Mouse (Mus musculus) kidney, adult 2 months (tissue): ENCODE results near the gene Ryr3.

ENCODE experiments used
- CTCF ChIP-seq: fragments of 200-500 bp; conservative IDR thresholded peaks from 2 replicates; pipeline ENCODE4 v1.5.1; 2011; ENCODE audit warnings: low read depth, mild to moderate bottlenecking, control low read depth, low read length, moderate library complexity, mixed read lengths; ENCODE audit not compliant: insufficient read depth, insufficient read length
- POLR2A ChIP-seq: fragments of 200-500 bp; IDR thresholded peaks from one replicate; pipeline ENCODE4 v1.6.1; 2011; ENCODE audit warnings: low read depth, low read length, control low read depth

DNA sequence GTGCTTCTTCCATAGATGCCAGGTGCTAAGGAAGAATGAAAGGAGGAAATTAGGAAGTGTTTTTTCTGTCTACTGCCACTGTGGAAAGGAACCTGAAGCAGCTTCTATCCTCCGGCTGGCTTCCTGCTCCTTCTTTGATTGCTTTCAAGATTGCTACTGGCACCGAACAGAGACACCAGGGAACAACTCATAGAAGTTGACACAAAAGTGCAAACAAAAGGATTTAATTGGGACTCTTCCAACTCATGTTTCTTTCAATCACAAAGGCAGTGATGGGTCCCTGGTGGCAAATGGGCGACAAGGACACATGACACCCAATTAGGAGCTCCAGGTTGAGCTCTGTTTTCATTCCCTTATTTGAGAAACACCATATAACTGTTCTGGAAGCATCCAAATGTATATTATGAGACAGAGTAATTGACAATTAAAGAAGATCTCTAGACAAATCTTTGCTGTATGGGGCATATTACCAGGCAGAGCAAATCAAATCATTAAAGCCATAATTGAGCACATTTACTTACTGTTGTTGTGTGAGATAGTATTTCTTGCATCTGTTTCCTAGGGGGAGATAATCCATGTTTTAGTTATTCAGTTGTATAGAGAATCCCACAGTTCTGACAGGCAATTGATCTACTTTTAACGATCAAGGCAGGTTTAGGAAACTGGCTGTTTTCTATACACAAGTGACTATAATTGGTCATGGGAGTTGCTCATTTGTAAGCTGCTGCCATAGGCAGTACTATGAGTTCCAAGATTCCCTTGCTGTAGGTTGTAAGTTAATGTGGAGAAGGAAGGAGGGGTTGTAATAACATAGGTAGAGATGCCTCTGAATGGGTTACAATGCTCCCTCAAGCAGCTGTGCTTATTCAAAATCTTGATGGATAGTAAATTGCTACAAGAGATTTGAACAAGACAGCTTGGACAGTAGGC lies 371.0 kb downstream of the Ryr3 start:
- TF ChIP-seq CTCF (no peak), POLR2A (no peak)
